Comparison of ENCODE assay signal across 9 mouse cellular contexts in the genomic region with DNA sequence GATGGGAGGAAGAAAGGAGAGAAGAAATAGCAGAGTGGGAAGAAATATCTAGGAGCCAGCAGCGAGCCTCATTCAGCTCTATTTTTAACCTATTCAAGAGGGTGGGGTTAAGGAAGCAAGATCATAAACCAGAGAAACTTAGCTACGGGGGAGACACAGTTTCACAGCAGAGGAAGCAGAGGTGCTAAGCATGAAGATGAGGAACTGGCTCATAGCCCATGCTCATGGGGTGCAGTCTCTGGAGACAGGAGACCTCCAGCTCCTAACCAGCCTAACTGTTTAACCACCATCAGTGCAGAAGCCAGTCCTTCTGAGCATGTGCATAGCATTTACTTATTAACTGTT. TPM values are rescaled to one million over a fixed set of nuclear protein-coding genes. Genes with fewer than 3 reads are reported as not detected.
DNase-seq lines count a peak whose midpoint lies in the region; ATAC-seq lines count a peak whose summit lies in the region.
"Had no signal": no experiment of that assay in that cellular context is flagged by ENCODE, and none has a peak within 500 bp of the region (broad histone marks: within the 10 kb centered on the region; RNA-seq: fewer than 3 reads in every experiment).

No protein-coding gene starts in this region.

- H3K36me3 ChIP-seq in midbrain, embryonic 13.5 days = no peaks in the 10 kb centered on the region

- peak; percentile 38 for DNase-seq in layer of hippocampus, adult 11-12 months (ENCODE audit: low spot score)
- DNase-seq in layer of hippocampus, postnatal 25 days (ENCODE audit: extremely low spot score in 1 of 2, low spot score in 1 of 2) = no peak
- peak; percentile 52 for DNase-seq in cerebellum, adult 8-10 months
- peak; percentile 22 to 36 for DNase-seq in frontal cortex, postnatal 10 days (ENCODE audit: low spot score in 2 of 2)
- DNase-seq in liver = no peak

- peak overlapping the region; percentile 88 for H3K27ac ChIP-seq in midbrain, embryonic 13.5 days

- H3K4me2 ChIP-seq in midbrain, embryonic 13.5 days (replicated peaks) = no peak overlapping the region

- no peaks in the 10 kb centered on the region for H3K27me3 ChIP-seq in midbrain, embryonic 13.5 days

- H3K9ac ChIP-seq in midbrain, embryonic 13.5 days (replicated peaks) = no peak overlapping the region

- 50% methylated on average over 2 of the region's 2 CpGs for WGBS in midbrain, embryonic 13.5 days

- no peak for ATAC-seq in midbrain, embryonic 13.5 days
- no peak for ATAC-seq in erythroblast, adult 5-6 weeks (replicated peaks; ENCODE audit: low FRiP score, poor library complexity, severe bottlenecking)
- no peak for ATAC-seq in monocyte, adult 5-6 weeks (replicated peaks; ENCODE audit: insufficient number of reproducible peaks, low FRiP score, low TSS enrichment, poor library complexity, severe bottlenecking)

- peaks cover 43% of the 10 kb centered on the region for H3K4me1 ChIP-seq in midbrain, embryonic 13.5 days (replicated peaks)

- H3K9me3 ChIP-seq in midbrain, embryonic 13.5 days = peaks cover 10% of the 10 kb centered on the region; the same call in 1 of the 2 replicates

- H3K4me3 ChIP-seq in midbrain, embryonic 13.5 days (replicated peaks) = no peak overlapping the region

RNA-seq across cellular contexts. Expression of a gene that starts 34.5 kb away (rescaled TPM):
- total RNA-seq in layer of hippocampus, postnatal 25 days (2021) = under 1 TPM; 0.21 to 0.66 TPM
- 0.28 and 0.46 TPM in 2 replicates for polyA plus RNA-seq in midbrain, embryonic 13.5 days (2015; fragmentation: Nextera tagmentation; extraction: Ambion mirVana)
- not detected in 2 replicates for total RNA-seq in erythroblast, adult 5-6 weeks (2015; ENCODE audit: low replicate concordance)
- 0.26 TPM in 1 of 2 replicates, not detected in the other for total RNA-seq in erythroblast, adult 5-6 weeks (2017; ENCODE audit: low replicate concordance)
- total RNA-seq in monocyte, adult 5-6 weeks (2017) = not detected in 3 replicates
- polyA plus RNA-seq: limb, embryonic 11.5 days had no signal

Comparison
In these comparisons a context has a peak if more than half of its experiments do, and no peak if none do; other contexts are left out.
1. DNase-seq: peak in layer of hippocampus, adult 11-12 months (single experiment), cerebellum, adult 8-10 months (single experiment) and frontal cortex, postnatal 10 days (2 of 2); none in layer of hippocampus, postnatal 25 days (0 of 2) and liver (single experiment).